Mouse (Mus musculus) stomach, postnatal 0 days (tissue): Measurements from ENCODE around the gene Tmem79. TPM values are rescaled to one million over a fixed set of nuclear protein-coding genes. Genes with fewer than 3 reads are reported as not detected.
"Not testable (repeated sequence)": the region's sequence is repeated elsewhere in the genome, so short reads cannot be mapped to it uniquely, and the experiment has no call there.

ENCODE experiments used
- ATAC-seq: fragments of 200-750 bp; cut with Nextera tagmentation; 2 replicates; pipeline ENCODE4 v1.8.0; 2017; ENCODE audit not compliant: low FRiP score, low TSS enrichment
- DNase-seq: peaks from one replicate; pipeline ENCODE4 v3.0.0-alpha.2; 2016; ENCODE audit warnings: low spot score
- H3K27ac ChIP-seq: fragments of 300-500 bp; sonication (generic); replicated peaks from 2 replicates; pipeline ENCODE4 v1.5.1; 2014; ENCODE audit warnings: mild to moderate bottlenecking, control low read depth
- H3K27me3 ChIP-seq: fragments of 300-500 bp; sonication (generic); 2 replicates; pipeline ENCODE4 v1.6.1; 2014; ENCODE audit warnings: low read length; ENCODE audit not compliant: control insufficient read depth, insufficient read depth
- H3K36me3 ChIP-seq: fragments of 300-500 bp; sonication (generic); 2 replicates; pipeline ENCODE4 v1.6.1; 2014; ENCODE audit warnings: low read length, mixed read lengths; ENCODE audit not compliant: control insufficient read depth, insufficient read depth
- H3K4me1 ChIP-seq: fragments of 300-500 bp; sonication (generic); replicated peaks from 2 replicates; pipeline ENCODE4 v1.6.1; 2014; ENCODE audit warnings: antibody characterized with exemption; ENCODE audit not compliant: control insufficient read depth, insufficient read depth
- H3K4me2 ChIP-seq: fragments of 300-500 bp; sonication (generic); replicated peaks from 2 replicates; pipeline ENCODE4 v1.6.1; 2014; ENCODE audit warnings: low read depth, mild to moderate bottlenecking, control low read depth, moderate library complexity
- H3K4me3 ChIP-seq: fragments of 300-500 bp; sonication (generic); 2 replicates; pipeline ENCODE4 v1.5.1; 2014; ENCODE audit warnings: low read depth, low read length, control low read depth
- H3K9ac ChIP-seq: fragments of 300-500 bp; sonication (generic); 2 replicates; pipeline ENCODE4 v1.6.1; 2014; ENCODE audit warnings: mild to moderate bottlenecking, low read length, control low read depth, mixed read lengths
- H3K9me3 ChIP-seq: fragments of 300-500 bp; sonication (generic); 2 replicates; pipeline ENCODE4 v1.6.1; 2016; ENCODE audit warnings: low read length; ENCODE audit not compliant: control insufficient read depth
- CTCF ChIP-seq: IDR thresholded peaks from 2 replicates; pipeline ENCODE4 v1.5.1; 2016; ENCODE audit warnings: antibody characterized with exemption, low read depth, mild to moderate bottlenecking, moderate library complexity
- EP300 ChIP-seq: optimal IDR thresholded peaks from 2 replicates; pipeline ENCODE3; 2016; ENCODE audit warnings: antibody characterized with exemption
- WGBS: fragments of 180-500 bp; shearing (Covaris S2); extraction: QIAGEN DNeasy Blood & Tissue Kit; methylation state at CpG from one replicate; pipeline ENCODE4 v1.1.7; 2014; 5-methylcytosine and 5-hydroxymethylcytosine counted together
- polyA plus RNA-seq: library from polyadenylated mRNA; unstranded; fragments of >200 nt; fragmentation: Nextera tagmentation; extraction: Ambion mirVana; gene quantifications from 2 replicates; pipeline ENCODE4 v1.2.1, GENCODE M21; 2015

Tmem79 gene
- polyA plus RNA-seq, 1 experiment from 2014 or later = 51.9 TPM

- peak within 1 kb of the TSS; percentile 91 for H3K4me2 ChIP-seq
- no peaks in the 10 kb centered on the region for H3K27me3 ChIP-seq
- no peaks in the 10 kb centered on the region for H3K9me3 ChIP-seq
- peaks cover 22% of the 10 kb centered on the region for H3K36me3 ChIP-seq
- peak within 1 kb of the TSS; percentile 41; the same call in 1 of the 2 replicates for H3K27ac ChIP-seq
- DNase-seq (peak; percentile 68), ATAC-seq (peak; percentile 78)
- peaks cover 3% of the 10 kb centered on the region; the same call in 1 of the 2 replicates for H3K4me1 ChIP-seq
- H3K9ac ChIP-seq = peak within 1 kb of the TSS; percentile 76
- under 1% methylated on average over 10 of the region's 10 CpGs for whole genome bisulfite sequencing
- peak within 1 kb of the TSS; percentile 79 for H3K4me3 ChIP-seq
- TF ChIP-seq CTCF = no peak
- TF ChIP-seq EP300 = no peak
Measured at GRCm38 (mm10) chr3:88324951-88325405, 11.0 kb downstream of the Tmem79 start, which contains the start of gene Glmp. Gene Glmp, plus strand, starts transcription at chr3:88325023.

GRCm38 (mm10) chr3:88299172-88299571 lies 36.8 kb downstream of the Tmem79 start:
- no peak for ATAC-seq
- no peaks in the 10 kb centered on the region for H3K4me1 ChIP-seq
- H3K9ac ChIP-seq = no peak overlapping the region
- no peaks in the 10 kb centered on the region for H3K27me3 ChIP-seq
- TF ChIP-seq EP300 (no peak), CTCF (no peak)
- H3K9me3 ChIP-seq = no peaks in the 10 kb centered on the region
- H3K4me2 ChIP-seq = no peak overlapping the region
- no peak overlapping the region for H3K4me3 ChIP-seq
- H3K36me3 ChIP-seq = peaks cover 18% of the 10 kb centered on the region
- DNase-seq = no peak
- 73% methylated on average over 1 of the region's 1 CpGs for WGBS
- no peak overlapping the region for H3K27ac ChIP-seq

- Histone ChIP-seq H3K4me3 (peak overlapping the region; percentile 79), H3K27ac (peak overlapping the region; percentile 93), H3K9me3 (no peaks in the 10 kb centered on the region), H3K36me3 (peaks cover 10% of the 10 kb centered on the region), H3K9ac (peak overlapping the region; percentile 82), H3K4me1 (no peaks in the 10 kb centered on the region), H3K27me3 (no peaks in the 10 kb centered on the region), H3K4me2 (peak overlapping the region; percentile 51)
- ATAC-seq = no peak
- TF ChIP-seq CTCF (no peak), EP300 (no peak)
- WGBS = under 1% methylated on average over 30 of the region's 30 CpGs
- DNase-seq = no peak
Measured at GRCm38 (mm10) chr3:88297321-88297851, 38.6 kb downstream of the Tmem79 start.

GRCm38 (mm10) chr3:88296561-88297318 lies 39.2 kb downstream of the Tmem79 start, which contains the start of the genes Tsacc and Cct3:
Gene Tsacc, minus strand, starts transcription at chr3:88296999.
Gene Cct3, plus strand, starts transcription at chr3:88297116.
- Histone ChIP-seq H3K27ac (peak within 1 kb of the TSS; percentile 93), H3K4me3 (peak within 1 kb of the TSS; percentile 79), H3K27me3 (no peaks in the 10 kb centered on the region), H3K4me2 (peak within 1 kb of the TSS; percentile 62), H3K36me3 (peaks cover 7% of the 10 kb centered on the region), H3K9me3 (no peaks in the 10 kb centered on the region), H3K9ac (peak within 1 kb of the TSS; percentile 82), H3K4me1 (no peaks in the 10 kb centered on the region)
- peak; percentile 99 for ATAC-seq
- TF ChIP-seq CTCF (peak; percentile 50), EP300 (no peak)
- peak; percentile 95 for DNase-seq
- WGBS = under 1% methylated on average over 44 of the region's 44 CpGs

GRCm38 (mm10) chr3:88296110-88296560 lies 39.8 kb downstream of the Tmem79 start:
- peak overlapping the region; percentile 79 for H3K4me3 ChIP-seq
- peak overlapping the region; percentile 59 for H3K9ac ChIP-seq
- peaks cover 3% of the 10 kb centered on the region; the same call in 1 of the 2 replicates for H3K36me3 ChIP-seq
- peak overlapping the region; percentile 87 for H3K27ac ChIP-seq
- peak overlapping the region; percentile 62 for H3K4me2 ChIP-seq
- no peaks in the 10 kb centered on the region for H3K9me3 ChIP-seq
- no peaks in the 10 kb centered on the region for H3K4me1 ChIP-seq
- no peak for DNase-seq
- TF ChIP-seq EP300 = no peak
- TF ChIP-seq CTCF = no peak
- 1% methylated on average over 12 of the region's 12 CpGs for WGBS
- no peak for ATAC-seq
- no peaks in the 10 kb centered on the region for H3K27me3 ChIP-seq

- ATAC-seq, H3K9ac ChIP-seq, DNase-seq, H3K36me3 ChIP-seq, H3K9me3 ChIP-seq, H3K4me2 ChIP-seq, H3K4me3 ChIP-seq, H3K27me3 ChIP-seq, H3K27ac ChIP-seq, H3K4me1 ChIP-seq: not testable (repeated sequence)
- WGBS = 46% methylated on average over 1 of the region's 1 CpGs
Measured at GRCm38 (mm10) chr3:88295272-88295671, 40.7 kb downstream of the Tmem79 start.
